Mouse (Mus musculus): ENCODE results near the gene Vmn2r96.
"Not testable (repeated sequence)": the region's sequence is repeated elsewhere in the genome, so short reads cannot be mapped to it uniquely, and the experiment has no call there.

Gene Vmn2r96

GRCm38 (mm10) chr17:18572851-18573250 lies at the start of gene Vmn2r96:
Gene Vmn2r96 (plus strand): TSS chr17:18573151.
- DNase-seq, result not testable (repeated sequence)

GRCm38 (mm10) chr17:18523371-18523770 lies 49.6 kb upstream of the Vmn2r96 start:
- no peak for DNase-seq

- DNase-seq, result no peak
Observed at GRCm38 (mm10) chr17:18523991-18524390, 49.0 kb upstream of the Vmn2r96 start.

- DNase-seq, result not testable (repeated sequence)
Observed at GRCm38 (mm10) chr17:18558212-18559158, 14.5 kb upstream of the Vmn2r96 start.

GRCm38 (mm10) chr17:18566186-18566585 lies 6.8 kb upstream of the Vmn2r96 start:
- not testable (repeated sequence) for DNase-seq

GRCm38 (mm10) chr17:18615151-18615550 lies 42.2 kb downstream of the Vmn2r96 start:
- DNase-seq, result not testable (repeated sequence)

- no peak for DNase-seq
Observed at GRCm38 (mm10) chr17:18626532-18626931, 53.6 kb downstream of the Vmn2r96 start.
